Mouse (Mus musculus) thymus, postnatal 4 days (tissue): ENCODE measurements around the gene Tecrl.

Experiments
- DNase-seq: peaks from one replicate; pipeline ENCODE4 v3.0.0; 2021

Gene Tecrl

DNA sequence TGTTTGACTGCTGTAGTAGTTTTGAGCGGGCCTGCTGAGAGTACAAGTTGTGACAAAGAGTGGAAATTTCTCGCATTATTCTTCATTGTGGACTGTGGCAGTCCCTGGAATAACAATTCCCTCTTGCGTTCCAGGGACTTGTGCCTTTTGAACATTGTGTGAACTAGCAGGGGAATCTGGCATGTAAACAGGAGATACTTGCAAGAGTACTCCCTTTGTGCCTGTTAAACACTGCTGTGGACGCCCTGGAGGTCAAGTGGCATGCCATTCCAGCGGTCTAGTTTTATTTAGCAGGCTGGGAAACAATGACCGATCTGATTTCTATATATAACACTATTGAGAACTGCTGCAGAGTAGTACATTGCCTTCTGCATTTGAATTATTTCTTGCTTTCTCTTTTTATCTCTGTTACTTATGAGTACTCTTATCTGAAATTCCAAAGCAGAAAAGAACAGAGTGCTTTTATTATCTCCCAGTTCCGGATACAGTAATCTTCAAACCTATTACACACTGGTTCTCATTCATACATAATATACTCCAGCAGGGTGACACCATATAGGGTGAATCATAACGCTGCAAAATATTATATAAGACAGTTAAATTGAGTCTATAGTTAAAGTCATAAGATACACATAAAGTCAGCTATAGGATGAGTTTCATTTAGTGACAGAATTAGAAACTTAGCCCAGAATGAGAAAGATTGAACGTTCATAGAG lies at the start of gene Tecrl:
Tecrl (minus strand) TSS at position 350 of the 716 bp plus-strand sequence.
- no peak for DNase-seq

DNA sequence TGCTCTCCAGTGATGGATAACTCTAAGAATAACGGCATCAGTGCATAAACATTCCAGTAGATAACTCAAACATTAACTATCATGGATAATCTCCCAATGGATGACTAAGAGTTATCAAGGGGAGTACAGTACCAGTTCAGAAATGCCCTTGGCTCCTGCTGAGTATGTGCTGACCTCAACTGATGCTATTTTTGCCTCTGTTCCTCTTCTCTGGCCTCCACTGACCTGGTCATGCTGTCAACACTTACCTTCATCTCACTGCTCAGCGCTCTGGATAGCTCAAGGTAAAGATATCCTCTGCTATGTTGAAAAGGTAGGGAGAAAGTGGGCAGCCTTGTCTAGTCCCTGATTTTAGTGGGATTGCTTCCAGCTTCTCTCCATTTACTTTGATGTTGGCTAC lies 30.0 kb upstream of the Tecrl start:
- DNase-seq = no peak

DNA sequence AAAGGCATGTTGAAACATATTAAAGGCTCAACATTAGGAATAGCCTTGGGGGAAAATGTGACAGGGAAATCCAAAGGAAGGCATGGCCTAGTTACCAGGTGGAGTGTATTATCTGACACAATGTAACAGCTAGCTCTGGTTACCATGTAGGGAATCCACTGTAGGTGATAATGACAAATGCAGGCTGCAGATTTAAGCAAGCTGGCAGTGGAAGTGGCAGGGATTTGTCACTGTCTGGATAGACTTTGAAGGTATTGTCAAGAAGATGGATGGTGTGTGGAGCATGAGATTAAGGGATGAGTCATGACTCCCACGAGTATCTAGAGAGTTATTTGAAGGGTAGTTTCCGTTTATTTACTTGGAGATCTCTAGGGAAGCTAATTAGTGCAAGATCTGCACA lies 3.4 kb downstream of the Tecrl start:
- DNase-seq = no peak

DNA sequence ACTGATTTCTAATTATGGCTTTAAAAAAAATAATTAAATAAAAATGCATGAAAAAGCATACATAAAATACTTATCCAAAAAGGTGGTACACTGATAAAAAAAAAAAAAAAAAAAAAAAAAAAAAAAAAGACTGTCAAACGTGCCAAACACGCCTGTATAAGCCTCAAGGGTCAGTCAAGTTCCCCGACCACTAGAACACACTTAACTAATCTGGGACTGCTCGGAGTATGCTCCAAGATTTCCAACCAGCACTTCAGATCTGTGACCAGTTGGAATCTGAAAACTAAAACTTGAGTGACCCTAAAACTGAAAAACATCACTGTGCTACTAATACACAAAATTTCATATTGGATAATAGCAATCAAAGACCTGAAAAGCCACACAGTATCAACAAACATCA lies 15.9 kb downstream of the Tecrl start:
- no peak for DNase-seq

DNA sequence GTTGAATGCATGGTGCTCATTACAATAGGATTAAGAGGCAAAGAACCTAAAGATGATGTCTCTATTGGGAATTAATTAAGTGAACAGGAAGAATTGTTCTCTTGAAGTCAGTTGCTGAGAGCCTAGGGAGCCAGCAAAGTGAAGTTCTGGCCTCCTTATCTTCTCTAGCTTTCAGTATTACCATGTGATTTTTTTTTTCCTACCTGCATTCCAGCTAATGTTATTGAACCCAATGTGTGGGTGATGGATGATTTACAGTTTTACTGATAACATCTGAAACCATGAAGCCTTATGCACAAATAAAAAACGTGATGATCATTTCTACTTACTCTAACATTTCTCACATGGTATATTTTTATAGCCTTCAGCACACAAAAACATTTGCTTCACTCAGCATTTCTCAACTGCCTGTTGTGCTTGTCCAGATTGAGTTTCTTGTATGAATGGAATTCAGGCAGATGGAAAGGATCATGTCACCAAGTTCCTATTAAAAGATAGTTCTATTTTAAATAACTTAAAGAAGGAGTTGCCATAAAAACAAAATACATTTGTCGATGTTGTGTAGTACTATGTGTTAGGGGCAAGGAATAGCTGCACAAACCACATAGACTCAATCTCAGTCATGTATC lies 87.7 kb downstream of the Tecrl start:
- DNase-seq = no peak

DNA sequence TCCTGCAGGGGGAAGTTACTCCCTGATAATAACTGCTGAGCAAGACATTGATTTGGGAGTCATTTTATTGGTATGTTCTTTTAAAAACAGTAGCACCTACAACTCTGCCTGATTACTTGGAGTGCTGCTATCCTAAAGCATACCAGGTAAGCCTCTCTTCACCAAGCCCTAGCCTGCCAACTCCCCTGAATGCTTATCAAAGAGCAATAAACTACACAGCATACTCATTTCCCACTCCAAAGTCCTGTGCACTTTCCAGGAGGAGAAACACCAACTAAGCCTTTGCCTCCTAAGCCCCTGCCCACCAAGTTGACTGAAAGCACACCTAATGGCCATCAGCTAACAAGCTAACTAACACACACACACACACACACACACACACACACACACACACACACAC lies 94.9 kb downstream of the Tecrl start:
- DNase-seq = no peak

DNA sequence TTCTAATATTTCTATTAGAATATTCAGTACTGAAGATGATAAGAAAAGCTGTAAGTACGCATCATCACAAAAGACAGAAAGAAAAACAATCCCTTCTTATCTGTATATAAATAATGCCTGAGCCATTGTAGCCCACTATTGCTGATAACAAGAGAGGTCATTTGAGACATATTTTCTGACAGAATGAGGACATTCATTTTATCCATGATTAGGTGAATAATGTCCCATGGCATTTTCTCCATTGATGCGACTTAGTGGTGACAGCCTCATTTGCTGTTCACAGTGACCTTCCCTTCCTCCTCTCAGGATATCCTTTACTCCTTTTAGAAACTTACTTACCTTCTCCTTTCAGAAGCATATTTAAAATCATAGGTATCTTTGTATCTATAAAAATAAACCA lies 100.9 kb downstream of the Tecrl start:
- no peak for DNase-seq

DNA sequence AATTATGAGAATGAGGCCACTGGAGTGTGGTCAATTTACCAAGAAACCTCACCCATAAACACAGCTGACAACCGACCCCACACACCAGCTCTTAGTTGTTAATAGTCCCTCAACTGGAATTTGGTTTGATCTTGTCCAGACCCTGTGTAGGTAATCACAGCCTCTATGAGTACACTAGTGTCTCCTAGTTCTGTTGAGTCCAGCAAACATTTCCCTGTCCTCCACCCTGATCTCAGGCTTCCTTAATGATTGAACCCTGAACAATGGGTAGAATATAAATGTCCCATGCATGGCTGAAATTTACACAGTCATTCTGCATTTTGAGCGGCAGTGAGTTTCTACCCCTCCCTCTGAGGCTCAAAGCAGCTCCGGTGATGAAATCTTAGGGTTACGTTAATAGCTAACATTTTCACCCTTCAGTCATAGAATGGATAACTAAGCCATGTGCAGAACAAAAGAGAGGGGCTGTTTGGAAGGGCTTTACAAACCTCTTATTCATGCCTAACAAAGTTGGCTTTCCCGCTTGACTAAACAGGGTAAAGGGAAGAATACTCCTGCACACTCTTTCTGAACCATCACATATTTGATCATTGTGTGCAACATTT lies 116.0 kb downstream of the Tecrl start:
- no peak for DNase-seq
